Mouse (Mus musculus) adrenal gland, postnatal 14 days (tissue): ENCODE measurements around the gene Smarcd3. TPM values are rescaled to one million over a fixed set of nuclear protein-coding genes. Genes with fewer than 3 reads are reported as not detected.
"Not testable (repeated sequence)": the region's sequence is repeated elsewhere in the genome, so short reads cannot be mapped to it uniquely, and the experiment has no call there.

ENCODE experiments used
- DNase-seq: peaks from one replicate; pipeline ENCODE4 v3.0.0; 2021; ENCODE audit warnings: mixed read lengths
- microRNA-seq, 2 experiments: library from miRNA; unstranded; fragments of <30 nt; microRNA quantifications; one replicate each; pipeline ENCODE4 v1.2.0; 2021
- total RNA-seq: library from RNA; stranded (reverse); gene quantifications from 2 replicates; pipeline ENCODE4 v1.2.3, GENCODE M21; 2021

The Smarcd3 gene
- total RNA-seq, 1 experiment from 2014 or later: 15.5 TPM

DNA sequence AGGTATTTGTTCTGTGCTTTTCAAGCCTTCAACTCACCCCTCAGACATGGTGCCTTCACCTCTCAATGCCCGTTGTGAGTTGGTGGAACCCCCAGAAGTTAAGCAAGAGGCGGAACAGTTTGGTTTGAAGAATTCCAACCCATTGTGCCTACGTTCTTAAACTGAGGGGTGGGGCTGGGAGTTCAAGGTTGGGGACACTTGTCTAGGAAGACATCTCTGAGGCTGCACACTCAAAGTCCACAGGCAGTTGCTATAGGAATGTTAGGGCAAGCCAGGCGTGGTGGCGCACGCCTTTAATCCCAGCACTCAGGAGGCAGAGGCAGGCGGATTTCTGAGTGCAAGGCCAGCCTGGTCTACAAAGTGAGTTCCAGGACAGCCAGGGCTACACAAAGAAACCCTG lies 68.9 kb downstream of the Smarcd3 start:
- DNase-seq: not testable (repeated sequence)

- DNase-seq: peak; percentile 24
Measured at GRCm38 (mm10) chr5:24553621-24554244, 70.5 kb downstream of the Smarcd3 start.

DNA sequence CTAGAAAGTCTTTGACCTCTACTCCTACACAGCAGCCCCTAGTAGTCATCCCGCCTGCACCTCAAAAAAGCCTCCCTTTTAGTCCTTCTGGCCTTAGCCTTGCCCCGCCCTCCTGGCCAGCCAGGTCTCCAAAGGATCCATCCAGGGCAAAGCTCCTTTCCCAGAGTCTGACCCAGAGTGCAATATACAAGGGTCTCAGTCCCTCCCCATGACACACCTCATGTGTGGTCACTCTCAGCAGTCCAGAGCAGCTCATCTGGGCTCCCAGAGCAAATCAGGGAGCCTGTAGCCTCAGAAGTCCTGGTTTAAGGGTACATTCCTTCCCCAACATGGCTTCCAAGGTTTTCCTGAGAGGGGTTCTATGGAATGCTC lies 72.9 kb downstream of the Smarcd3 start:
- no peak for DNase-seq

DNA sequence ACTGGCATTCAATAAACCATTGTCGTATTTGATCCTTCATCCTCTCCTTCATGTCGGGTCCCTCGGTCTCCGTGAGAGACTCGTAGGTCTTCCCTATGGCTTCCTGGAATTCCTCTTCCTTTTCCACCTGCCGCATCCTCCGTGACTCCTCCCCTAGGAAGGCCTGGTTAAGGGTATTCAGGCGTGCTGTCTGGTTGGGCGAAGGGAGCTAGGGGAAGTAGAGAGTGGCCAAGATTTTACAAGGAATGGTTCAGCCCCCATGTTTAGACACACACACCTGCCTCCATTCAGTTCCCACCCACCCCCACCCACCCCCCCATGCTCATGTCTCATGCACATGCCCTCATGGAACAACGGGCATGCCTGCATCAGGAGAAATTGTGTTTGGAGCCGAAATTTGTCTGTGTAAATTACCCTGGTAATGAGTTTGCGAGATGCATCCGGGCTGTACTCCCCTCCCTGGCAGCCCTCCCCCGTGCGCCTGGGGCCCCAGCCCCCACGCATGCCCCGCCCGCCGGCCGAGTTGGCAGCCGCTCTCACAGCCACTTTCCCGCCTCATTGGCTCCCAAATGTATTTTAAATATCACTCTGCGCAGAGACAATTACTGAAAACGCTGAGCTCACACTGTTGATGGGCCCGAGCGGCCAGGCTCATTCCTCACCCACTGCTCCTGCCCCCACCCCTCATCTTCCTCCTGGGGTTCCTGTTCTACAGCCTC lies 73.5 kb downstream of the Smarcd3 start:
- DNase-seq: peak; percentile 50

GRCm38 (mm10) chr5:24542643-24543042 lies 81.6 kb downstream of the Smarcd3 start:
- DNase-seq: no peak

DNA sequence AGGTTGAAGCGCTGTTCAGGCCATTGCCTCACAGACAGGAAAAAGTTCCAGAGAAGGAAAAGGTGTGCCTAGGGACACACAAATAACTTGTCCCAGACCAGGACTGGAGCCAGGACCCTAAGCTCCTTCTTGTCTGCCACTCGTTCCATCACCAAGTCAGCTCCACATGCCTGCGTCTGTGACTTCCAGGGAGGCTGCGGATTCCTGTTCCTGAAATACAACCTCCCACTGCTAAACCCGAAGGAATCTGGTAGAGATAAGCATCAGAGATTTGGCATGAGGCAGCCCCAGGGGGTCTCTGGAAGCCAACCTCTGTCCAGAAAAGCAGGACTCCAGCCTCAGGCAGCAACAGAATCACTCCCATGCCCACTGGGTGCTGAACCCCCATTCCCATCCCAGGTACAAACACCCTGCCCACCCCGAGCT lies 83.1 kb downstream of the Smarcd3 start:
- no peak for DNase-seq

Small RNAs within 50 kb of the gene (microRNA-seq; reads per million reads assigned to microRNA genes)
- 657 to 687 reads per million in 2 experiments for gene Mir671

Other genes with a start within 250 kb of the Smarcd3 start
- gene Atg9b, start 232.3 kb downstream of the Smarcd3 start, total RNA-seq: 0.41 and 0.60 TPM in 2 replicates
- 80.9 and 92.2 TPM in 2 replicates for gene Abcb8, start 230.7 kb downstream of the Smarcd3 start, total RNA-seq
- gene Asic3, start 211.0 kb downstream of the Smarcd3 start, total RNA-seq: 1.1 TPM in 1 of 2 replicates, not detected in the other
- 38.5 and 38.7 TPM in 2 replicates for gene Cdk5, start 200.9 kb downstream of the Smarcd3 start, total RNA-seq
- 57.6 and 60.5 TPM in 2 replicates for gene Slc4a2, start 200.6 kb downstream of the Smarcd3 start, total RNA-seq
- gene Fastk, start 179.1 kb downstream of the Smarcd3 start, total RNA-seq: 113 and 122 TPM in 2 replicates
- gene Tmub1, start 176.6 kb downstream of the Smarcd3 start, total RNA-seq: 8.6 and 10.6 TPM in 2 replicates
- 64.0 and 72.0 TPM in 2 replicates for gene Agap3, start 172.2 kb downstream of the Smarcd3 start, total RNA-seq
- not detected in 2 replicates for gene Gbx1, start 97.2 kb downstream of the Smarcd3 start, total RNA-seq
- 0.15 and 0.19 TPM in 2 replicates for gene Asb10, start 83.4 kb downstream of the Smarcd3 start, total RNA-seq
- not detected in 2 replicates for gene 4931409K22Rik, start 67.6 kb downstream of the Smarcd3 start, total RNA-seq
- gene Abcf2, start 46.9 kb downstream of the Smarcd3 start, total RNA-seq: 59.3 and 67.0 TPM in 2 replicates
- gene Chpf2, start 37.7 kb downstream of the Smarcd3 start, total RNA-seq: 32.3 and 44.0 TPM in 2 replicates
- gene Nub1, start 61.1 kb upstream of the Smarcd3 start, total RNA-seq: 45.4 and 50.7 TPM in 2 replicates
- gene Wdr86, start 106.3 kb upstream of the Smarcd3 start, total RNA-seq: 1.9 and 2.6 TPM in 2 replicates
- gene Crygn, start 133.6 kb upstream of the Smarcd3 start, total RNA-seq: 2.6 and 2.9 TPM in 2 replicates
- gene Rheb, start 218.2 kb upstream of the Smarcd3 start, total RNA-seq: 68.6 and 76.1 TPM in 2 replicates